Mouse (Mus musculus): ENCODE measurements around the gene A630095N17Rik. TPM values are rescaled to one million over a fixed set of nuclear protein-coding genes. Genes with fewer than 3 reads are reported as not detected.

A630095N17Rik gene
- polyA plus RNA-seq, 1 experiment from 2014 or later: not detected

GRCm38 (mm10) chr1:75231224-75231623 lies 678 bp downstream of the A630095N17Rik start:
- H3K9ac ChIP-seq (replicated peaks; ENCODE audit: low read depth): no peak overlapping the region
- H3K36me3 ChIP-seq (ENCODE audit: insufficient read depth, low read length): no peaks in the 10 kb centered on the region
- 57% methylated on average over 4 of the region's 4 CpGs for WGBS
- no peak overlapping the region for H3K4me2 ChIP-seq (replicated peaks; ENCODE audit: low read depth, low read length)
- H3K4me3 ChIP-seq (ENCODE audit: low read depth, low read length): no peak overlapping the region
- H3K4me1 ChIP-seq (ENCODE audit: insufficient read depth, low read depth, low read length): no peaks in the 10 kb centered on the region
- no peaks in the 10 kb centered on the region for H3K27me3 ChIP-seq (replicated peaks; ENCODE audit: insufficient read depth, low read length)
- DNase-seq (ENCODE audit: low spot score) (no peak), ATAC-seq (no peak)
- no peaks in the 10 kb centered on the region for H3K9me3 ChIP-seq (ENCODE audit: low read length)
- no peak overlapping the region for H3K27ac ChIP-seq (ENCODE audit: low read length)
- TF ChIP-seq EP300 (IDR thresholded peaks at IDR 0.05) (no peak), CTCF (IDR thresholded peaks at IDR 0.05) (no peak)

GRCm38 (mm10) chr1:75230335-75230994 lies 1.4 kb downstream of the A630095N17Rik start:
- H3K9ac ChIP-seq (replicated peaks; ENCODE audit: low read depth): no peak overlapping the region
- ATAC-seq: no peak
- no peak overlapping the region for H3K4me3 ChIP-seq (ENCODE audit: low read depth, low read length)
- no peaks in the 10 kb centered on the region for H3K36me3 ChIP-seq (ENCODE audit: insufficient read depth, low read length)
- no peaks in the 10 kb centered on the region for H3K27me3 ChIP-seq (replicated peaks; ENCODE audit: insufficient read depth, low read length)
- no peak for DNase-seq (ENCODE audit: low spot score)
- WGBS: 58% methylated on average over 7 of the region's 7 CpGs
- H3K9me3 ChIP-seq (ENCODE audit: low read length): no peaks in the 10 kb centered on the region
- no peaks in the 10 kb centered on the region for H3K4me1 ChIP-seq (ENCODE audit: insufficient read depth, low read depth, low read length)
- no peak for TF ChIP-seq EP300 (IDR thresholded peaks at IDR 0.05)
- no peak for TF ChIP-seq CTCF (IDR thresholded peaks at IDR 0.05)
- no peak overlapping the region for H3K27ac ChIP-seq (ENCODE audit: low read length)
- H3K4me2 ChIP-seq (replicated peaks; ENCODE audit: low read depth, low read length): no peak overlapping the region

- Histone ChIP-seq H3K36me3 (ENCODE audit: insufficient read depth, low read length) (no peaks in the 10 kb centered on the region), H3K9ac (replicated peaks; ENCODE audit: low read depth) (no peak overlapping the region), H3K4me2 (replicated peaks; ENCODE audit: low read depth, low read length) (no peak overlapping the region), H3K9me3 (ENCODE audit: low read length) (no peaks in the 10 kb centered on the region), H3K4me3 (ENCODE audit: low read depth, low read length) (no peak overlapping the region), H3K27ac (ENCODE audit: low read length) (no peak overlapping the region), H3K27me3 (replicated peaks; ENCODE audit: insufficient read depth, low read length) (no peaks in the 10 kb centered on the region), H3K4me1 (ENCODE audit: insufficient read depth, low read depth, low read length) (no peaks in the 10 kb centered on the region)
- DNase-seq (ENCODE audit: low spot score) (no peak), ATAC-seq (no peak)
- TF ChIP-seq EP300 (IDR thresholded peaks at IDR 0.05): no peak
- WGBS: 60% methylated on average over 4 of the region's 4 CpGs
Measured at GRCm38 (mm10) chr1:75229158-75229557, 2.7 kb downstream of the A630095N17Rik start.

GRCm38 (mm10) chr1:75227653-75228052 lies 4.2 kb downstream of the A630095N17Rik start:
- WGBS: 83% methylated on average over 1 of the region's 1 CpGs
- no peak for DNase-seq (ENCODE audit: low spot score)
- Histone ChIP-seq H3K27me3 (replicated peaks; ENCODE audit: insufficient read depth, low read length) (no peaks in the 10 kb centered on the region), H3K36me3 (ENCODE audit: insufficient read depth, low read length) (no peaks in the 10 kb centered on the region), H3K9me3 (ENCODE audit: low read length) (no peaks in the 10 kb centered on the region), H3K4me3 (ENCODE audit: low read depth, low read length) (no peak overlapping the region), H3K9ac (replicated peaks; ENCODE audit: low read depth) (no peak overlapping the region), H3K4me2 (replicated peaks; ENCODE audit: low read depth, low read length) (no peak overlapping the region), H3K27ac (ENCODE audit: low read length) (no peak overlapping the region), H3K4me1 (ENCODE audit: insufficient read depth, low read depth, low read length) (no peaks in the 10 kb centered on the region)
- TF ChIP-seq CTCF (IDR thresholded peaks at IDR 0.05) (no peak), EP300 (IDR thresholded peaks at IDR 0.05) (no peak)
- ATAC-seq: no peak

- 73% methylated on average over 2 of the region's 2 CpGs for WGBS
- no peak overlapping the region for H3K27ac ChIP-seq (ENCODE audit: low read length)
- H3K4me1 ChIP-seq (ENCODE audit: insufficient read depth, low read depth, low read length): no peaks in the 10 kb centered on the region
- H3K9ac ChIP-seq (replicated peaks; ENCODE audit: low read depth): no peak overlapping the region
- no peak overlapping the region for H3K4me2 ChIP-seq (replicated peaks; ENCODE audit: low read depth, low read length)
- no peaks in the 10 kb centered on the region for H3K36me3 ChIP-seq (ENCODE audit: insufficient read depth, low read length)
- no peak for ATAC-seq
- H3K27me3 ChIP-seq (replicated peaks; ENCODE audit: insufficient read depth, low read length): no peaks in the 10 kb centered on the region; the same call in 1 of the 2 replicates
- no peak overlapping the region for H3K4me3 ChIP-seq (ENCODE audit: low read depth, low read length)
- H3K9me3 ChIP-seq (ENCODE audit: low read length): no peaks in the 10 kb centered on the region
- DNase-seq (ENCODE audit: low spot score): no peak
- TF ChIP-seq EP300 (IDR thresholded peaks at IDR 0.05) (no peak), CTCF (IDR thresholded peaks at IDR 0.05) (no peak)
Measured at GRCm38 (mm10) chr1:75226138-75226537, 5.8 kb downstream of the A630095N17Rik start.

- ATAC-seq: no peak
- no peak overlapping the region for H3K4me3 ChIP-seq (ENCODE audit: low read depth, low read length)
- no peak overlapping the region for H3K27ac ChIP-seq (ENCODE audit: low read length)
- H3K27me3 ChIP-seq (replicated peaks; ENCODE audit: insufficient read depth, low read length): no peaks in the 10 kb centered on the region; the same call in 1 of the 2 replicates
- no peaks in the 10 kb centered on the region for H3K4me1 ChIP-seq (ENCODE audit: insufficient read depth, low read depth, low read length)
- no peak overlapping the region for H3K4me2 ChIP-seq (replicated peaks; ENCODE audit: low read depth, low read length)
- H3K36me3 ChIP-seq (ENCODE audit: insufficient read depth, low read length): no peaks in the 10 kb centered on the region
- no peaks in the 10 kb centered on the region for H3K9me3 ChIP-seq (ENCODE audit: low read length)
- 38% methylated on average over 3 of the region's 3 CpGs for WGBS
- DNase-seq (ENCODE audit: low spot score): no peak
- no peak overlapping the region for H3K9ac ChIP-seq (replicated peaks; ENCODE audit: low read depth)
- no peak for TF ChIP-seq EP300 (IDR thresholded peaks at IDR 0.05)
- TF ChIP-seq CTCF (IDR thresholded peaks at IDR 0.05): no peak
Measured at GRCm38 (mm10) chr1:75225473-75225872, 6.4 kb downstream of the A630095N17Rik start.
